Mouse (Mus musculus): Measurements from ENCODE around the gene Zbtb16. TPM values are rescaled to one million over a fixed set of nuclear protein-coding genes. Genes with fewer than 3 reads are reported as not detected.

Zbtb16 gene
- polyA plus RNA-seq, 1 experiment from 2014 or later, result 5.6 TPM

DNA sequence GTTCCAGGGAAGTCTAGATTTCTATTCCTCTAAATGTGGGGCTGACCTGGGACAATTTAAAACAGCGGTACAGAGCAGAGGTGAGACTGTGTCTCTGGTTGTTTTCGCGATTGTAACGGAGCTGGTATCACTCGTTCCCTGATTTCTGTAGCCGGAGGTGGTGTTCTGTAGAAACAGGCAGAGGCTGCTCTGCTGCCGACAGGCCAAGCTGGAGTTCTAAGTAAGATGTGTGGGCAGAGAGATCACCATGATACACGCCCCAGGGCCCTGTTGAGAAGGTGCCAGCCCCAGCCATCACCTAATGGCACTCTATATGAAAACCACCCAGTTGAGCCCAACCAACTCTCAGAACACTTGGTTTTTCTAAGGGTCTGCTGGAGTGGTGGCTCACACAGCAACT is 122.2 kb downstream of the Zbtb16 start:
- WGBS, result 94% methylated on average over 8 of the region's 8 CpGs
- Histone ChIP-seq H3K9me3 (no peaks in the 10 kb centered on the region), H3K9ac (no peak overlapping the region), H3K36me3 (replicated peaks) (no peaks in the 10 kb centered on the region; the same call in 1 of the 2 replicates), H3K4me1 (peaks cover 16% of the 10 kb centered on the region), H3K4me3 (replicated peaks) (no peak overlapping the region), H3K27ac (no peak overlapping the region), H3K27me3 (no peaks in the 10 kb centered on the region), H3K4me2 (no peak overlapping the region)
- no peak for ATAC-seq (ENCODE audit: low FRiP score)

DNA sequence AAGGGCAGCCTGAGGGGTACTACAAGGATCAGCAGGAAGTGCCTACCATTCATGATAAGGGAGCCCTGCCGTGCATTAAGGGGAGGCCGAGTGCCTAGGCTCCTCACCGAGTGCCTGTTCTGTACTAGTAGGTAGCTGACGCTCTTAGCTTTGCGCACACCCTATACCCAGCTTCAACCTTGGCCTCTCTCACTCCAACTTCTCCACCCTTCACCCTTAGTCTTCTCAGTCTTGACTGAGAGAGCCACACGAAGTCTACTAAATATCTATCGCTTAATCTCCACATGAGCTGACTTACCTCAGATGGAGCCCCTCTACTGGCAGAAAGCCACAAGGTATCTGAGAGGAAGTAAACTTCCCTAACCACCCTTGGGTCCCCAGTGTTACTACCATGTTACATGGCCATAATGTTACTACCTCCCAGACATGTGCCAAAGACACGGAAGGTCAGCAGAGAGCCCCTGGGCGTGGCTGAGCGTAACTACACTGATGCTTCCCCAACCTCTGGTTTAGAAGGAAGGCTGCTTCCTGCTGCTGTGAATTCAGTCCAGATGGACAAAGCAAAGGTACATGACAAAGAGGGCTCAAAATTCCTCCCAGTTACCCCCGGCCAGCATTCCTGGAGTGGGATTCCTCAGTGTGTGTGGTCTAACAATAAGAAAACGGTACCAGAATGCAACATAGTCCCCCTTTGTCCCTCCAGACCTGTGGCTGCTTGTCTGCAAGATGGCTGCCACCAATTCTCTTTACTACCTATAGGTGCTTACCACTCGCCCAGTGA is 122.8 kb downstream of the Zbtb16 start:
- Histone ChIP-seq H3K4me2 (no peak overlapping the region), H3K4me1 (peaks cover 16% of the 10 kb centered on the region), H3K27ac (no peak overlapping the region), H3K4me3 (replicated peaks) (no peak overlapping the region), H3K36me3 (replicated peaks) (no peaks in the 10 kb centered on the region; the same call in 1 of the 2 replicates), H3K9me3 (no peaks in the 10 kb centered on the region), H3K9ac (no peak overlapping the region), H3K27me3 (no peaks in the 10 kb centered on the region)
- 88% methylated on average over 13 of the region's 13 CpGs for WGBS
- no peak for ATAC-seq (ENCODE audit: low FRiP score)

DNA sequence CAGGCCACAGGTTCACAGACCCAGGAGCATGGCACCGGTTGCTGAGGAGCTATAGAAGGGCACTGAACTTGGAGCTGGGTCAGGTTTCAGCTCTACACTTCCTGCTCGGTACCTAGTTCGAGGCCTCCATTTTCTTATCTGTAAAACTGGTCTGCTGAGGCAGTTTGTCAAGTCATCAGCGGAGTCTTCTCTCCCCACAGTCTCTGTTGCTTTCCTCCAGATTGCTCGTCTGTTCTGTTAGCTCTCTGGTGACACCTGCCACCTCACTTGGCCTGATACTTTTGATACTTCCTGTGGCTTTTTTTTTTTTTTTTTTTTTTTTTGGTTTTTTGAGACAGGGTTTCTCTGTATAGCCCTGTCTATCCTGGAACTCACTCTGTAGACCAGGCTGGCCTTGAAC is 124.2 kb downstream of the Zbtb16 start:
- no peaks in the 10 kb centered on the region for H3K36me3 ChIP-seq (replicated peaks)

DNA sequence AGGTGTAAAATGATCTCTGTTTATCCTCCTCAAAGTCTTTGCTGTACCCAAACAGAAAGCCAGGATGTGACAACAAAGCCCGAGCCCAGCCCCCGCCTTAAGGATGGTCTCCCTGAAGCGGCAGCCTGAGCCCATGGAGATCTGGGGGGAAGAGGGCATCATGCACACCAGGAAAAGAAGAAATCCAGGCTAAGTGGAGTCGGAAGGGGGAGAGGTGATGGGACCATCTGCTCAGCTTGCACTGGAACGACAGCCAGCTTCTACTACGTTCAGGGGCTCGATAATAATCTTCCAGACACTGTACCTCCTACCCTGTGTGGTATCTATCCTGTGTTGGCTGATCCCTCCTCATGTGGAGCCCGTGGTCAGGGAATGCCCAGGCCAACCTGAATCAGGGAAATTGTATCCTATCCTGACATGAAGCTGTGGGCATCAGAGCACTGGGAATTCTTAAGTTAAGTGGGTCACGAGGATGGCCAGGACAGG is 124.7 kb downstream of the Zbtb16 start:
- no peak for ATAC-seq (ENCODE audit: low FRiP score)
- H3K27ac ChIP-seq, result no peak overlapping the region
- H3K4me1 ChIP-seq, result peaks cover 24% of the 10 kb centered on the region
- no peaks in the 10 kb centered on the region for H3K27me3 ChIP-seq
- H3K9me3 ChIP-seq, result no peaks in the 10 kb centered on the region
- no peak overlapping the region for H3K9ac ChIP-seq
- 50% methylated on average over 9 of the region's 9 CpGs for WGBS
- H3K4me3 ChIP-seq (replicated peaks), result no peak overlapping the region
- no peak overlapping the region for H3K4me2 ChIP-seq
- H3K36me3 ChIP-seq (replicated peaks), result no peaks in the 10 kb centered on the region

More for the DNA sequence above, 124.2 kb downstream of the Zbtb16 start:
- Histone ChIP-seq H3K4me2 (no peak overlapping the region), H3K27me3 (no peaks in the 10 kb centered on the region), H3K9me3 (no peaks in the 10 kb centered on the region), H3K9ac (no peak overlapping the region), H3K4me3 (replicated peaks) (no peak overlapping the region), H3K4me1 (peaks cover 24% of the 10 kb centered on the region), H3K27ac (no peak overlapping the region)
- no peak for ATAC-seq (ENCODE audit: low FRiP score)
- 90% methylated on average over 5 of the region's 5 CpGs for WGBS

DNA sequence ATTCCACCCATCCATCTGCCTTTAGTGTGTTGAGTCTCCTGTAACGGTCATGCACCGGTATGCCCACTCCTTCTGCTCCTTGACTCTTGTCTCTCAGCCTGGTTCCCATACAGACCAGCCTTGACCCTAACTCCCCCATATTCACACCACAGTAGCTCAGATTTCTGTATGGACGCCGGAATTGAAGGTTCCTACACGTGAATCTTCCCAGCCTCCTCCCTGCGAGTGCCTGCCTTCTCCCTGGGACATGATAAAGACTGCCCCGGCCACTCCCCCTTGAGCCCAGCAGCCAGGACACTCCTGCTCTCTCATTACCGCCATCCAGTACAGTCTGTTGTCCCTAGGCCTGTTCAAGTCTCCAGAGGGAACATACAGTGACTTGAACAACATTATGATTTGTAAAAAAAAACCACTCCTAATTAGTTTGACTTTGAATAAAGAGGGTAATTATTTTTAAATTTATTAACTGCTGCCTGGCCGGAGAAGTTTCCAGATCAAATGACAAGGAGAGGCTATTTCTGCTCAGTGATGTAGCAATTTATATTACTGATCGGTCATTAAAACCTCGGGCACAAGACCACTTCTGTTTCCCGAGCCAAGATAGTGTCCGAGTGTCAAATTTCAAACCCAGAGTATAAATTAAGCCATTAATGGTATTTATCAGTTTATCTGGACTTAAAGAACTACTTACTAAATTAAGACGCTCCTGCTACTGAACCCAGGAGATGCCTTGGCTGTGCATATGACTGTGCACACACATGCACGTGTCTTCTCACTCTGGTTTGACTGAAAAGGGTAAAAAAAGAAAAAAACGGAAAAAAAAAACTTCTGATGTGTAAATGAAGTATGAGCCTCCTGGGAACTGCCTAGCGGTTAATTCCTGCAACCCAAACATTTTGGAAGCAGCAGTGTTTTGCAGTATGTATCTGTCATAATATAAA is 125.4 kb downstream of the Zbtb16 start:
- Histone ChIP-seq H3K36me3 (replicated peaks) (no peaks in the 10 kb centered on the region), H3K4me1 (peaks cover 24% of the 10 kb centered on the region), H3K27me3 (no peaks in the 10 kb centered on the region), H3K4me3 (replicated peaks) (no peak overlapping the region), H3K9me3 (no peaks in the 10 kb centered on the region), H3K27ac (no peak overlapping the region), H3K4me2 (no peak overlapping the region), H3K9ac (no peak overlapping the region)
- no peak for ATAC-seq (ENCODE audit: low FRiP score)
- 51% methylated on average over 17 of the region's 17 CpGs for WGBS

DNA sequence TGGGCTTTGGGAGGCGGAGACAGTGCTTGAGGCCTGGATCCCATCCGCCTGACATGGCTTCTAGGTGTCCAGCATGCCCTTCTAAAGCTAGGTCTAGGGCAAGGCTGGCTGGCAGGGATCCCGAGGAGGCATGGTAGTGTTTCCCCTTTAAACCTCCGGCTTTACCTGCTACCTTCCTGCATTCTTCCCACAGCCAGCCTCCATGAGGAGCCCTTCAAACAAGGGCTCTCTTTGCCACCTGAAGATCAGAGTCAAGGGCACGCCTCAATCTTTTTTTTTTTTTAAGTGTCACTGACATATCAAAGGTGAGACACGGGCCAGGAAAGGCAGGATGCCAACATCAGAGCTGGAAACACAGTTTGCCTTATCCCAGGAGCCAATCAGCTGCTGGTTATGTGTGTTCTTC is 128.2 kb downstream of the Zbtb16 start:
- H3K27ac ChIP-seq, result no peak overlapping the region
- H3K4me3 ChIP-seq (replicated peaks), result no peak overlapping the region
- no peak for ATAC-seq (ENCODE audit: low FRiP score)
- no peaks in the 10 kb centered on the region for H3K27me3 ChIP-seq
- peaks cover 24% of the 10 kb centered on the region for H3K4me1 ChIP-seq
- no peaks in the 10 kb centered on the region for H3K36me3 ChIP-seq (replicated peaks)
- H3K9me3 ChIP-seq, result no peaks in the 10 kb centered on the region
- no peak overlapping the region for H3K4me2 ChIP-seq
- WGBS, result 90% methylated on average over 6 of the region's 6 CpGs
- H3K9ac ChIP-seq, result no peak overlapping the region

DNA sequence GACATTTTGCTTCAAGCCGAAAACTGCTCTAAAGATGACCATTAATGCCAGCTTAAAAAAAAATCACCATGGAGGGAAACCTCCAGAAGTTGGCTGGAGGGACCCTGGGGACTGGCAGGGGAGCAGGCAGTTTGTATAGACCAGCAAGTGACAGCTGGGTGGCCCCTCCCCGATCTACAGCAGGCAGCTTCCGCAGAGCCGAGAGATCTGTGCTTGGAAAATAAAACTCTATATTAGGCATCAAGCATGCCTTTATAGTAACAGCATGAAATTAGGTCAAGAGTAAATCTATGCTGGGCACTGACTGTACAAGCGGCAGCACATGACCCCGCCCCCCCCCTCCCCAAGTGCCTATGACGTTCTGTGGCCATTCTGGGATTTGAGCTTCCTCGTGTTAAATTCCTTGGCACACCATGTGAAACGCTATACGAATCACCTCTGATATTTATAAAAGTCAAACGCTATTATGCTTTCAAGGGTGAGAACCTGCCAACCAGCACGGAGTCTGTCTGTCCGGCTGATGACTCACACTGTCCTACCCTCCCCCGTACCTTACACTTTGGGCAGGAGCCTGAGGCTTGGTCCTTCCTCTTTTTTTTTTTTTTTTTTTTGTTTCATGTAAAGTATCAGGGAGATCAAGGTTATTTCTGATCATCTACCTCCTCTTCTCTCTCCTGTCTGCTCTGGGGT is 128.7 kb downstream of the Zbtb16 start:
- no peak overlapping the region for H3K27ac ChIP-seq
- H3K4me1 ChIP-seq, result peaks cover 24% of the 10 kb centered on the region
- H3K36me3 ChIP-seq (replicated peaks), result no peaks in the 10 kb centered on the region
- H3K4me2 ChIP-seq, result no peak overlapping the region
- no peak overlapping the region for H3K9ac ChIP-seq
- H3K4me3 ChIP-seq (replicated peaks), result no peak overlapping the region
- 79% methylated on average over 14 of the region's 14 CpGs for WGBS
- H3K9me3 ChIP-seq, result no peaks in the 10 kb centered on the region
- no peaks in the 10 kb centered on the region for H3K27me3 ChIP-seq
- ATAC-seq (ENCODE audit: low FRiP score), result no peak

DNA sequence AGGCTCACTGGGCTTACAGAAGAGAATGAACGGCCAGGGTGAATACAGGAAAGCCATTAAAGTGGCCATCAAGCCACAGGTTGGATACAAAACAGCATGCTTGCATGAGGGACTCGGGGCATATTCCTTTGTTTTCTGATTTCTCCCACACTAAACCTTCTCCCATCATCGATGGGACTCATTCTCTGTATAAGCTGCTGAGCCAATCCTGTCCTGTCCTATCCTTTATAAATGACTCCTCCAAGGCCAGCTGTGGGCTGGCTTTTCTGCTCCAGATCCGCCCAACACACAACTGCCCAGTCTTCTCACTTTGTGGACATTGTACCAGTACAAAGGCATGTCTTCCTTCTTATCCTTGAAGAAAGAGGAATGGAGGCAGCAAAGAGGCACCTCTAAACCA is 134.7 kb downstream of the Zbtb16 start:
- Histone ChIP-seq H3K9ac (no peak overlapping the region), H3K27ac (no peak overlapping the region)
- WGBS, result 68% methylated on average over 4 of the region's 4 CpGs

DNA sequence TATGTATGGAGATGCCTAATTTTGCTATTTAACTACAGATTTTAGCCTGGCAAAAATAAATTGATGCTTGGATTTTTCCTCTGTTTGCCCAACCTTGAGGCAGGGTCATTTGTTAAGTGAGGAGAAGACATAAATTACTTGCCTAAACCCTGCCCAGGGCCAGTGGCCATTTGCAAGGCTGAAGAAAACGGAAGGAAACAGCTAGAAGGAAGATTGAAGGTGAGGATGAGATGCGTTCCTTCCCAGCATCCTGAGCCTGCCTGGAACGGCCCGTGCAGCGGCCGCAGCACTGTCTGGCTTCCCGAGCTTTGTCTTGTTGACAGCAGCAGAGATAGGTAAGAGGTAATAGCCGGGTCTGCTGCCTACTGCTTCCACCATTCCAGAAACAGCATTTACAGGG is 135.2 kb downstream of the Zbtb16 start:
- WGBS, result 82% methylated on average over 8 of the region's 8 CpGs
- ATAC-seq (ENCODE audit: low FRiP score), result no peak
- Histone ChIP-seq H3K9me3 (no peaks in the 10 kb centered on the region), H3K36me3 (replicated peaks) (no peaks in the 10 kb centered on the region), H3K4me1 (peaks cover 22% of the 10 kb centered on the region), H3K9ac (no peak overlapping the region), H3K27ac (no peak overlapping the region), H3K4me3 (replicated peaks) (no peak overlapping the region), H3K4me2 (no peak overlapping the region), H3K27me3 (peaks cover 12% of the 10 kb centered on the region; the same call in 1 of the 2 replicates)

More for the DNA sequence above, 134.7 kb downstream of the Zbtb16 start:
- no peak for ATAC-seq (ENCODE audit: low FRiP score)
- no peaks in the 10 kb centered on the region for H3K9me3 ChIP-seq
- H3K4me1 ChIP-seq, result peaks cover 17% of the 10 kb centered on the region
- H3K4me2 ChIP-seq, result no peak overlapping the region
- no peak overlapping the region for H3K4me3 ChIP-seq (replicated peaks)
- no peaks in the 10 kb centered on the region for H3K36me3 ChIP-seq (replicated peaks)
- peaks cover 7% of the 10 kb centered on the region; the same call in 1 of the 2 replicates for H3K27me3 ChIP-seq

DNA sequence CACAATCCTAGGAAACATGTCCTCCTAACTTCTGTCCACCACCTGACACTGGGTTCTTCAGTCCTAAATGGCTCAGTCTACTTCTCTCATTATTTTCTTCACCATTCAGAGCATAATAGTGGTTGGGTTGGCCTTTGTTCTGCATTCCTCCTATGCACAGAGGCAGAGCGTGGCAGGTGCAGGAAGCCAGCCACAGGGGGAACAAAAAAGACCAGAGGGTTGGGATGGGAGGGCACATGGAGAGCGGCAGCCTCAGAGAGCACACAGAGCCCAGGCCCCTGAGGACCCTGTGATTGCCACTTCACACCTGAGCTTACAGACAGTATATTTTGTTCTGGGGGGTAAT is 138.6 kb downstream of the Zbtb16 start:
- Histone ChIP-seq H3K27me3 (peaks cover 40% of the 10 kb centered on the region), H3K4me1 (peaks cover 46% of the 10 kb centered on the region), H3K4me2 (no peak overlapping the region), H3K9ac (no peak overlapping the region), H3K27ac (no peak overlapping the region), H3K36me3 (replicated peaks) (no peaks in the 10 kb centered on the region), H3K4me3 (replicated peaks) (no peak overlapping the region), H3K9me3 (no peaks in the 10 kb centered on the region)
- 20% methylated on average over 2 of the region's 2 CpGs for WGBS
- 0 out of 2 replicates have a peak, but pooled peaks have one; percentile 9 for ATAC-seq (ENCODE audit: low FRiP score)

DNA sequence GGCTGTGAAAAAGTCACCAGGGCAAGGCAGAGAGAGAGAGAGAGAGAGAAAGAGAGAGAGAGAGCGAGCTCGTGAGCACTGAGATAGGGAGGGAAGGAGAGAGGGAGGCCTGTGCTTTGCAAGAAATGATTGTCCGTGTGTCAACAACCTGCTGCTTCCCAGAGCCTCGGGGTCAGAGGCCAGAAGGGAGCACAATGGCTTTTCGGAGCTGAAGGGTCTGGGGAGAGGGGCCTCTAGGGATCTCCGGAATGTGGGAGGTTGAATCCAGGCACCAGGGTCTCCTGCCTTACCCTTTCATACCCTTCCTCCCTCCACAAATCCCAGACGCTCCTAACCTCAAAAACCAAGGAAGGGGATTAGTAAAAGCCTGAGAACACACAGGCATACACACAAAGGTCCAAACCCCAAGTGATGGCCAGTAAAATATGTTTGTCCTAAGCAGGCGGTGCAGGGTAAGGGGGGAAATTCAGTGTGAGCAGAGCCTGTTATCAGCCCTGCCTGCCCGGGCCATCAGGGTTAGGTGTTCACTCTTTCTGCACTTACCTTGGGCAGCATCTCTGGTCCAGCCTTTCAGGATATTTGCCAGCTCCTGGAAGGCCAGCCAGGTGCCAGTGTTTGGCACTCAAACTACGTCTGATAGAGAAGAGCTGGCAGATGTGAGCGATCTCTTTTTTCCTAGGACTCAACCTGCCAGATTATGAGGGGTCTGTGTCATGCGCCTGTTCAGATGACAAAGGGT is 139.1 kb downstream of the Zbtb16 start:
- Histone ChIP-seq H3K4me3 (replicated peaks) (no peak overlapping the region), H3K36me3 (replicated peaks) (no peaks in the 10 kb centered on the region), H3K4me2 (no peak overlapping the region), H3K9ac (no peak overlapping the region), H3K9me3 (no peaks in the 10 kb centered on the region), H3K27ac (no peak overlapping the region), H3K27me3 (peaks cover 41% of the 10 kb centered on the region), H3K4me1 (peaks cover 46% of the 10 kb centered on the region)
- WGBS, result 18% methylated on average over 12 of the region's 12 CpGs
- ATAC-seq (ENCODE audit: low FRiP score), result no peak

All from forebrain, embryonic 12.5 days (tissue).